Mouse (Mus musculus) olfactory bulb, adult 2 months (tissue): Measurements from ENCODE around the gene Lrrn3. TPM values are rescaled to one million over a fixed set of nuclear protein-coding genes. Genes with fewer than 3 reads are reported as not detected.

ENCODE experiments used
- H3K27ac ChIP-seq: fragments of 200-500 bp; 2 replicates; pipeline ENCODE4 v1.5.1; 2012; ENCODE audit warnings: low read depth, low read length; ENCODE audit not compliant: insufficient read depth
- H3K4me1 ChIP-seq: fragments of 200-500 bp; 2 replicates; pipeline ENCODE4 v1.6.1; 2012; ENCODE audit warnings: low read length; ENCODE audit not compliant: control insufficient read depth, insufficient read depth
- H3K4me3 ChIP-seq: fragments of 200-500 bp; 2 replicates; pipeline ENCODE4 v1.5.1; 2012; ENCODE audit warnings: mild to moderate bottlenecking, low read depth, low read length, moderate library complexity; ENCODE audit not compliant: insufficient read depth
- CTCF ChIP-seq: fragments of 200-500 bp; IDR thresholded peaks from 2 replicates; pipeline ENCODE4 v1.5.1; 2012; ENCODE audit warnings: low read depth, mild to moderate bottlenecking, low read length, moderate library complexity; ENCODE audit not compliant: insufficient read depth
- POLR2A ChIP-seq: fragments of 200-500 bp; IDR thresholded peaks from 2 replicates; pipeline ENCODE4 v1.6.1; 2012; ENCODE audit warnings: mild to moderate bottlenecking, low read depth, low read length, moderate library complexity; ENCODE audit not compliant: insufficient read depth
- WGBS: fragments of 180-500 bp; shearing (Covaris S2); methylation state at CpG from one replicate; pipeline ENCODE4 v1.1.7; 2018; 5-methylcytosine and 5-hydroxymethylcytosine counted together
- polyA plus RNA-seq: library from polyadenylated mRNA; stranded (reverse); fragments of >200 nt; gene quantifications from 2 replicates; pipeline ENCODE4 v1.2.4, GENCODE M21; 2012; ENCODE audit warnings: low replicate concordance; ENCODE audit not compliant: missing spikeins, insufficient read depth, insufficient read length

Lrrn3 gene
- polyA plus RNA-seq = not detected in 2 replicates

- Histone ChIP-seq H3K27ac (peak within 1 kb of the TSS; percentile 96), H3K4me3 (peak within 1 kb of the TSS; percentile 91), H3K4me1 (no peaks in the 10 kb centered on the region)
- TF ChIP-seq CTCF (no peak), POLR2A (no peak)
- WGBS = 89% methylated on average over 1 of the region's 1 CpGs
Measured at GRCm38 (mm10) chr12:41486331-41486730, at the start of gene Lrrn3. TSS of gene Lrrn3 (minus strand) at chr12:41486431.

- Histone ChIP-seq H3K4me1 (no peaks in the 10 kb centered on the region; the same call in 1 of the 2 replicates), H3K4me3 (no peak overlapping the region), H3K27ac (no peak overlapping the region)
- TF ChIP-seq CTCF = no peak
- no peak for TF ChIP-seq POLR2A
- 87% methylated on average over 4 of the region's 4 CpGs for WGBS
Measured at GRCm38 (mm10) chr12:41528410-41528809, 42.2 kb upstream of the Lrrn3 start.

GRCm38 (mm10) chr12:41526688-41527087 lies 40.5 kb upstream of the Lrrn3 start:
- Histone ChIP-seq H3K27ac (no peak overlapping the region), H3K4me1 (no peaks in the 10 kb centered on the region; the same call in 1 of the 2 replicates), H3K4me3 (no peak overlapping the region)
- WGBS = 35% methylated on average over 2 of the region's 2 CpGs
- TF ChIP-seq POLR2A = no peak
- no peak for TF ChIP-seq CTCF

GRCm38 (mm10) chr12:41521671-41522070 lies 35.4 kb upstream of the Lrrn3 start:
- TF ChIP-seq CTCF = no peak
- H3K4me1 ChIP-seq = no peaks in the 10 kb centered on the region
- H3K4me3 ChIP-seq = no peak overlapping the region
- no peak overlapping the region for H3K27ac ChIP-seq
- 95% methylated on average over 2 of the region's 2 CpGs for WGBS

GRCm38 (mm10) chr12:41520326-41520725 lies 34.1 kb upstream of the Lrrn3 start:
- Histone ChIP-seq H3K4me3 (no peak overlapping the region), H3K4me1 (no peaks in the 10 kb centered on the region)
- WGBS = 76% methylated on average over 2 of the region's 2 CpGs

DNA sequence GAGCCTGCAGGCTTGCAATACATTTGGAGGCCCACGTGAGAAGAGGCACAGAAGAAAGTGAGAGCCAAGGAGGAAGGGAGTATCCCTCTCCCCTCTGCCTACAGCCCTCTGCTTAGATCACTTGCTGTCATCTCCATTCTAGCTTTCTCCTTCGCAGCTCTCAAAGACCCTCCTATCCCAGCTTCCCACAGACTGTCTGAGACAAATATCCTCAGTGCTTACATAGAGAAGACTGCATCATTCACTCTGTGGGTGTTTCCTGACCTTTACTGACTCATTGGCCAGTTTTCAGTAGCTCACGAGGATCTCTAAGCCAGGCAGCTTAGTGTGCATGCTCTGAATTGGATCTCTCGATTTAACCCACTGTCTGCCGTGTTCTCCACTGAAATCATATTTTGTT lies 32.7 kb upstream of the Lrrn3 start:
- 59% methylated on average over 5 of the region's 5 CpGs for WGBS
- TF ChIP-seq POLR2A (no peak), CTCF (no peak)
- Histone ChIP-seq H3K4me1 (no peaks in the 10 kb centered on the region), H3K4me3 (no peak overlapping the region), H3K27ac (no peak overlapping the region)

More at GRCm38 (mm10) chr12:41520326-41520725, 34.1 kb upstream of the Lrrn3 start:
- TF ChIP-seq POLR2A (no peak), CTCF (no peak)
- H3K27ac ChIP-seq = no peak overlapping the region

GRCm38 (mm10) chr12:41510588-41510987 lies 24.4 kb upstream of the Lrrn3 start:
- Histone ChIP-seq H3K4me3 (no peak overlapping the region), H3K4me1 (no peaks in the 10 kb centered on the region), H3K27ac (no peak overlapping the region)
- TF ChIP-seq POLR2A = no peak
- TF ChIP-seq CTCF = no peak
- WGBS = 78% methylated on average over 3 of the region's 3 CpGs

- H3K4me1 ChIP-seq = no peaks in the 10 kb centered on the region
- no peak overlapping the region for H3K4me3 ChIP-seq
- WGBS = 49% methylated on average over 4 of the region's 4 CpGs
- no peak overlapping the region for H3K27ac ChIP-seq
- TF ChIP-seq POLR2A = no peak
- no peak for TF ChIP-seq CTCF
Measured at GRCm38 (mm10) chr12:41508610-41509009, 22.4 kb upstream of the Lrrn3 start.

- H3K4me3 ChIP-seq = no peak overlapping the region
- H3K4me1 ChIP-seq = no peaks in the 10 kb centered on the region
- TF ChIP-seq CTCF = no peak
- no peak for TF ChIP-seq POLR2A
- 84% methylated on average over 9 of the region's 9 CpGs for WGBS
- no peak overlapping the region for H3K27ac ChIP-seq
Measured at GRCm38 (mm10) chr12:41500049-41500820, 14.0 kb upstream of the Lrrn3 start.
